Mouse (Mus musculus) cerebellum, adult 8-10 months (tissue): ENCODE results near the gene C1qb.

Source experiments
- DNase-seq: peaks from one replicate; pipeline ENCODE4 v3.0.0; 2022

C1qb gene

GRCm38 (mm10) chr4:136893691-136894543, 7.9 kb upstream of the C1qb start:
- DNase-seq = peak; percentile 42

GRCm38 (mm10) chr4:136892811-136893210, 6.8 kb upstream of the C1qb start, which contains the start of gene C1qc:
TSS of gene C1qc (minus strand) at chr4:136893065.
- no peak for DNase-seq

- no peak for DNase-seq
Observed at GRCm38 (mm10) chr4:136892371-136892770, 6.4 kb upstream of the C1qb start.

GRCm38 (mm10) chr4:136891115-136891514, 5.1 kb upstream of the C1qb start:
- no peak for DNase-seq

GRCm38 (mm10) chr4:136889981-136890380, 4.0 kb upstream of the C1qb start:
- DNase-seq = no peak

GRCm38 (mm10) chr4:136887714-136888113, 1.7 kb upstream of the C1qb start:
- no peak for DNase-seq

- DNase-seq = peak; percentile 18
Observed at GRCm38 (mm10) chr4:136878601-136879000, 7.4 kb downstream of the C1qb start.

- no peak for DNase-seq
Observed at GRCm38 (mm10) chr4:136878171-136878570, 7.8 kb downstream of the C1qb start.

GRCm38 (mm10) chr4:136876971-136877370, 9.0 kb downstream of the C1qb start:
- peak; percentile 33 for DNase-seq

GRCm38 (mm10) chr4:136875012-136875411, 11.0 kb downstream of the C1qb start:
- DNase-seq = no peak

- no peak for DNase-seq
Observed at GRCm38 (mm10) chr4:136868371-136868770, 17.6 kb downstream of the C1qb start.

- DNase-seq = peak; percentile 14
Observed at GRCm38 (mm10) chr4:136867690-136868345, 18.2 kb downstream of the C1qb start.

- no peak for DNase-seq
Observed at GRCm38 (mm10) chr4:136865531-136865930, 20.5 kb downstream of the C1qb start.

- no peak for DNase-seq
Observed at GRCm38 (mm10) chr4:136864751-136865470, 21.1 kb downstream of the C1qb start.

GRCm38 (mm10) chr4:136863517-136863916, 22.5 kb downstream of the C1qb start:
- no peak for DNase-seq

- no peak for DNase-seq
Observed at GRCm38 (mm10) chr4:136862411-136862810, 23.6 kb downstream of the C1qb start.

- no peak for DNase-seq
Observed at GRCm38 (mm10) chr4:136861806-136862205, 24.2 kb downstream of the C1qb start.

GRCm38 (mm10) chr4:136860022-136860421, 26.0 kb downstream of the C1qb start:
- no peak for DNase-seq

- no peak for DNase-seq
Observed at GRCm38 (mm10) chr4:136855081-136855480, 30.9 kb downstream of the C1qb start.

- DNase-seq = no peak
Observed at GRCm38 (mm10) chr4:136852989-136853388, 33.0 kb downstream of the C1qb start.

- DNase-seq = no peak
Observed at GRCm38 (mm10) chr4:136852119-136852518, 33.9 kb downstream of the C1qb start.

- no peak for DNase-seq
Observed at GRCm38 (mm10) chr4:136848565-136848964, 37.4 kb downstream of the C1qb start.

GRCm38 (mm10) chr4:136847166-136847565, 38.8 kb downstream of the C1qb start:
- no peak for DNase-seq

- no peak for DNase-seq
Observed at GRCm38 (mm10) chr4:136842802-136843201, 43.2 kb downstream of the C1qb start.
